Mouse (Mus musculus): ENCODE results near the gene Prkcq.

- TF ChIP-seq POLR2A (IDR thresholded peaks at IDR 0.05; ENCODE audit: insufficient read depth, low read depth, low read length) (no peak), CTCF (IDR thresholded peaks at IDR 0.05; ENCODE audit: insufficient read depth, low read depth, low read length) (no peak)
These were observed 33.1 kb downstream of the Prkcq start for GRCm38 (mm10) chr2:11204961-11205360.

Measured in olfactory bulb, adult 2 months (tissue).